Mouse (Mus musculus) skeletal muscle tissue, adult 2 months (tissue): Measurements from ENCODE around the gene Obp2b.

Experiments used
- DNase-seq: peaks from one replicate; pipeline ENCODE4 v3.0.0-alpha.2; 2012; ENCODE audit warnings: low read depth, low spot score

Obp2b gene

GRCm38 (mm10) chr2:25776717-25777116 lies 39.9 kb downstream of the Obp2b start, which contains the start of gene Lcn11:
Gene Lcn11 (plus strand): TSS chr2:25777017.
- no peak for DNase-seq

GRCm38 (mm10) chr2:25779076-25779475 lies 42.3 kb downstream of the Obp2b start:
- DNase-seq: no peak

GRCm38 (mm10) chr2:25780921-25781320 lies 44.1 kb downstream of the Obp2b start:
- DNase-seq: no peak

GRCm38 (mm10) chr2:25781957-25782356 lies 45.1 kb downstream of the Obp2b start, which contains the start of gene Gm13539:
Gene Gm13539 (plus strand): TSS chr2:25782257.
- DNase-seq: no peak

GRCm38 (mm10) chr2:25785573-25786322 lies 48.9 kb downstream of the Obp2b start:
- no peak for DNase-seq

- DNase-seq: no peak
Observed at GRCm38 (mm10) chr2:25789092-25789491, 52.3 kb downstream of the Obp2b start.
